Comparison of ENCODE assay signal across 26 mouse cellular contexts in genomic region chr3:82129258-82129657, GRCm38 (mm10). TPM values are rescaled to one million over a fixed set of nuclear protein-coding genes. Genes with fewer than 3 reads are reported as not detected.
"Had no signal": no experiment of that assay in that cellular context is flagged by ENCODE, and none has a peak within 500 bp of the region (broad histone marks: within the 10 kb centered on the region; RNA-seq: fewer than 3 reads in every experiment).

No protein-coding gene starts in this region.

- H3K4me2 ChIP-seq: heart, embryonic 11.5 days; hindbrain, embryonic 12.5 days; hindbrain, embryonic 14.5 days; intestine, embryonic 15.5 days; limb, embryonic 12.5 days; liver, embryonic 12.5 days had no signal

- H3K9me3 ChIP-seq: hindbrain, embryonic 10.5 days; hindbrain, embryonic 12.5 days; intestine, embryonic 15.5 days; limb, embryonic 10.5 days; limb, embryonic 12.5 days; liver, embryonic 12.5 days had no signal

- H3K4me3 ChIP-seq: gastrocnemius, adult 2 months; hindbrain, embryonic 10.5 days; hindbrain, embryonic 12.5 days; intestine, embryonic 15.5 days; layer of hippocampus, adult 2 months; left cerebral cortex, adult 2 months; limb, embryonic 10.5 days; limb, embryonic 12.5 days; liver, embryonic 12.5 days had no signal

- H3K4me1 ChIP-seq: hindbrain, embryonic 10.5 days; hindbrain, embryonic 12.5 days; intestine, embryonic 15.5 days; limb, embryonic 10.5 days; limb, embryonic 12.5 days; liver, embryonic 12.5 days had no signal

- ATAC-seq: hindbrain, embryonic 16.5 days; inflammation-experienced regulatory T-cells, adult 6 months; intestine, embryonic 15.5 days; intestine, postnatal 0 days; liver, embryonic 12.5 days had no signal

- H3K9ac ChIP-seq: hindbrain, embryonic 12.5 days; hindbrain, embryonic 14.5 days; intestine, embryonic 15.5 days; limb, embryonic 12.5 days; liver, embryonic 12.5 days; liver, embryonic 14.5 days had no signal

- H3K36me3 ChIP-seq: hindbrain, embryonic 10.5 days; hindbrain, embryonic 12.5 days; intestine, embryonic 15.5 days; limb, embryonic 10.5 days; limb, embryonic 12.5 days; liver, embryonic 12.5 days had no signal

- H3K27ac ChIP-seq: gastrocnemius, adult 2 months; hindbrain, embryonic 10.5 days; hindbrain, embryonic 12.5 days; hindbrain, embryonic 14.5 days; intestine, embryonic 15.5 days; layer of hippocampus, adult 2 months; left cerebral cortex, adult 2 months; limb, embryonic 10.5 days; limb, embryonic 12.5 days; liver, embryonic 12.5 days; liver, embryonic 14.5 days had no signal

- H3K27me3 ChIP-seq: hindbrain, embryonic 12.5 days; intestine, embryonic 15.5 days; limb, embryonic 12.5 days; liver, embryonic 12.5 days had no signal

- DNase-seq: gastrocnemius, adult 2 months; gastrocnemius, postnatal 10 days; gastrocnemius, postnatal 25 days; heart, adult 18-20 months; heart, postnatal 10 days; heart, postnatal 4 days; kidney, adult 18-20 months; kidney, adult 8-10 months; kidney, postnatal 10 days; kidney, postnatal 4 days; liver had no signal

RNA-seq across cellular contexts. Expression of gene Gucy1a1, which starts 16.3 kb away (rescaled TPM):
- total RNA-seq: granulocyte monocyte progenitor cell, adult 5-6 weeks had no signal

RNA-seq across cellular contexts. Expression of gene Gucy1b1, which starts 54.8 kb away (rescaled TPM):
- total RNA-seq: granulocyte monocyte progenitor cell, adult 5-6 weeks had no signal
